Mouse (Mus musculus) heart, adult 2 months (tissue): Measurements from ENCODE around the gene Trove2. TPM values are rescaled to one million over a fixed set of nuclear protein-coding genes. Genes with fewer than 3 reads are reported as not detected.
A peak's percentile ranks its signal among the peaks of the same experiment; 100 is the strongest.

ENCODE experiments used
- DNase-seq, 2 experiments: peaks; one replicate each; pipeline ENCODE4 v3.0.0; 2021
- H3K27ac ChIP-seq: fragments of 200-600 bp; 2 replicates; pipeline ENCODE4 v1.8.1; 2022
- H3K27me3 ChIP-seq: fragments of 200-500 bp; 2 replicates; pipeline ENCODE4 v1.6.1; 2012; ENCODE audit warnings: mild to moderate bottlenecking, low read length, inconsistent platforms, mixed read lengths; ENCODE audit not compliant: control insufficient read depth, insufficient read depth
- H3K36me3 ChIP-seq: fragments of 200-500 bp; 2 replicates; pipeline ENCODE4 v1.6.1; 2012; ENCODE audit warnings: low read length, inconsistent platforms; ENCODE audit not compliant: control insufficient read depth, insufficient read depth
- H3K4me1 ChIP-seq: fragments of 200-500 bp; 2 replicates; pipeline ENCODE4 v1.6.1; 2011; ENCODE audit warnings: low read length; ENCODE audit not compliant: control insufficient read depth, insufficient read depth
- H3K4me3 ChIP-seq: fragments of 200-600 bp; 2 replicates; pipeline ENCODE4 v1.8.1; 2022
- H3K79me2 ChIP-seq: fragments of 200-500 bp; replicated peaks from 2 replicates; pipeline ENCODE4 v1.6.1; 2012; ENCODE audit warnings: mild to moderate bottlenecking, inconsistent platforms, low read length, moderate library complexity, mixed read lengths; ENCODE audit not compliant: control insufficient read depth, insufficient read depth
- H3K9ac ChIP-seq: fragments of 200-500 bp; 2 replicates; pipeline ENCODE4 v1.6.1; 2012; ENCODE audit warnings: low read depth, mild to moderate bottlenecking, control low read depth, inconsistent platforms, low read length, mixed read lengths
- CTCF ChIP-seq: fragments of 200-600 bp; IDR thresholded peaks from 2 replicates; pipeline ENCODE4 v1.8.1; 2022; ENCODE audit warnings: antibody characterized with exemption, mild to moderate bottlenecking, moderate library complexity
- EP300 ChIP-seq: fragments of 200-500 bp; IDR thresholded peaks from 2 replicates; pipeline ENCODE4 v1.6.1; 2011; ENCODE audit warnings: low read depth, low read length, control low read depth; ENCODE audit not compliant: insufficient read depth
- POLR2A ChIP-seq: fragments of 200-500 bp; IDR thresholded peaks from 2 replicates; pipeline ENCODE4 v1.6.1; 2011; ENCODE audit warnings: mild to moderate bottlenecking, low read depth, low read length, control low read depth; ENCODE audit not compliant: insufficient read depth
- WGBS: fragments of 180-500 bp; shearing (Covaris S2); methylation state at CpG from one replicate; pipeline ENCODE4 v1.1.7; 2018; 5-methylcytosine and 5-hydroxymethylcytosine counted together
- intact Hi-C: fragments of 180-260 bp; cut with DNase I; formaldehyde crosslinking; loops from one replicate; pipeline ENCODE4 v1.15.1; 2025
- polyA plus RNA-seq: library from polyadenylated mRNA; depleted of rRNA; stranded (reverse); fragments of >200 nt; gene quantifications from 2 replicates; pipeline ENCODE4 v1.2.3, GENCODE M21; 2012
- total RNA-seq, 2 experiments: library from RNA; stranded (reverse); gene quantifications; 2 replicates each; pipeline ENCODE4 v1.2.3; 2021

Gene Trove2
- total and polyA plus RNA-seq, 3 experiments = 1.7 to 9.0 (median 8.9) TPM

GRCm38 (mm10) chr1:143803537-143803936 is 26.7 kb upstream of the Trove2 start:
- WGBS = 24% methylated on average over 4 of the region's 4 CpGs
- no peak for DNase-seq
- intact Hi-C loops = loop anchor here (2.0 kb wide), 1 partner anchor 577 kb away; no protein-coding TSS in a partner anchor
- no peaks in the 10 kb centered on the region for H3K36me3 ChIP-seq
- H3K79me2 ChIP-seq = no peaks in the 10 kb centered on the region
- no peak overlapping the region for H3K4me3 ChIP-seq
- TF ChIP-seq POLR2A = no peak
- peak; percentile 77 for TF ChIP-seq CTCF
- H3K9ac ChIP-seq = no peak overlapping the region
- no peak overlapping the region for H3K27ac ChIP-seq
- no peaks in the 10 kb centered on the region for H3K4me1 ChIP-seq
- no peaks in the 10 kb centered on the region for H3K27me3 ChIP-seq

- H3K9ac ChIP-seq = no peak overlapping the region
These were observed 11.8 kb upstream of the Trove2 start for GRCm38 (mm10) chr1:143788584-143789227.

GRCm38 (mm10) chr1:143777558-143778218 is 820 bp upstream of the Trove2 start:
- DNase-seq = no peak
- H3K4me1 ChIP-seq = 0 out of 2 replicates have a peak, but pooled peaks cover 1% of the 10 kb centered on the region
- H3K4me3 ChIP-seq = peak overlapping the region; percentile 88
- intact Hi-C loops = loop anchor here (5.0 kb wide), 1 partner anchor 75 kb away; the partner anchor contains the start of gene Cdc73
- H3K27me3 ChIP-seq = no peaks in the 10 kb centered on the region
- TF ChIP-seq EP300 = no peak
- TF ChIP-seq POLR2A = no peak
- no peak for TF ChIP-seq CTCF
- H3K36me3 ChIP-seq = peaks cover 2% of the 10 kb centered on the region; the same call in 1 of the 2 replicates
- peak overlapping the region; percentile 82 for H3K27ac ChIP-seq
- WGBS = under 1% methylated on average over 39 of the region's 39 CpGs
- peak overlapping the region; percentile 66 for H3K9ac ChIP-seq
- no peaks in the 10 kb centered on the region; the same call in 1 of the 2 replicates for H3K79me2 ChIP-seq

More at GRCm38 (mm10) chr1:143788584-143789227, 11.8 kb upstream of the Trove2 start:
- peak; percentile 15 to 55 for DNase-seq
- no peaks in the 10 kb centered on the region for H3K79me2 ChIP-seq
- intact Hi-C loops = no loop called here
- no peak overlapping the region for H3K4me3 ChIP-seq
- 87% methylated on average over 2 of the region's 2 CpGs for WGBS
- H3K4me1 ChIP-seq = no peaks in the 10 kb centered on the region
- H3K27ac ChIP-seq = no peak overlapping the region
- TF ChIP-seq CTCF (peak; percentile 89), EP300 (no peak)
- no peaks in the 10 kb centered on the region for H3K36me3 ChIP-seq
- no peaks in the 10 kb centered on the region for H3K27me3 ChIP-seq

GRCm38 (mm10) chr1:143773909-143774308 is 3.0 kb downstream of the Trove2 start:
- intact Hi-C loops = no loop called here
- WGBS = 55% methylated on average over 6 of the region's 6 CpGs
- TF ChIP-seq CTCF = no peak
- no peak for TF ChIP-seq EP300
- TF ChIP-seq POLR2A = no peak
- no peak overlapping the region for H3K9ac ChIP-seq
- 0 out of 2 replicates have a peak, but pooled peaks cover 1% of the 10 kb centered on the region for H3K4me1 ChIP-seq
- peaks cover 2% of the 10 kb centered on the region; the same call in 1 of the 2 replicates for H3K36me3 ChIP-seq
- H3K79me2 ChIP-seq = no peaks in the 10 kb centered on the region; the same call in 1 of the 2 replicates
- no peak overlapping the region for H3K4me3 ChIP-seq
- DNase-seq = no peak
- no peaks in the 10 kb centered on the region for H3K27me3 ChIP-seq
- no peak overlapping the region for H3K27ac ChIP-seq

- no peaks in the 10 kb centered on the region for H3K27me3 ChIP-seq
- H3K9ac ChIP-seq = no peak overlapping the region
- TF ChIP-seq EP300 (no peak), CTCF (no peak)
- H3K79me2 ChIP-seq = no peaks in the 10 kb centered on the region; the same call in 1 of the 2 replicates
- no peak overlapping the region for H3K27ac ChIP-seq
- no peak overlapping the region for H3K4me3 ChIP-seq
- no peaks in the 10 kb centered on the region for H3K36me3 ChIP-seq
- 0 out of 2 replicates have a peak, but pooled peaks cover 1% of the 10 kb centered on the region for H3K4me1 ChIP-seq
- intact Hi-C loops = no loop called here
- 54% methylated on average over 7 of the region's 7 CpGs for WGBS
- DNase-seq = no peak
These were observed 3.8 kb downstream of the Trove2 start for GRCm38 (mm10) chr1:143773082-143773481.

GRCm38 (mm10) chr1:143770444-143771109 is 6.3 kb downstream of the Trove2 start:
- no peak overlapping the region for H3K27ac ChIP-seq
- H3K36me3 ChIP-seq = peaks cover 2% of the 10 kb centered on the region; the same call in 1 of the 2 replicates
- no peak overlapping the region for H3K4me3 ChIP-seq
- no peak overlapping the region for H3K9ac ChIP-seq
- intact Hi-C loops = no loop called here
- no peak for DNase-seq
- TF ChIP-seq EP300 (no peak), POLR2A (no peak), CTCF (no peak)
- no peaks in the 10 kb centered on the region for H3K4me1 ChIP-seq
- H3K27me3 ChIP-seq = no peaks in the 10 kb centered on the region
- no peaks in the 10 kb centered on the region; the same call in 1 of the 2 replicates for H3K79me2 ChIP-seq
- WGBS = 74% methylated on average over 20 of the region's 20 CpGs
